Comparison of ENCODE assay signal across 8 mouse cellular contexts in the genomic region with DNA sequence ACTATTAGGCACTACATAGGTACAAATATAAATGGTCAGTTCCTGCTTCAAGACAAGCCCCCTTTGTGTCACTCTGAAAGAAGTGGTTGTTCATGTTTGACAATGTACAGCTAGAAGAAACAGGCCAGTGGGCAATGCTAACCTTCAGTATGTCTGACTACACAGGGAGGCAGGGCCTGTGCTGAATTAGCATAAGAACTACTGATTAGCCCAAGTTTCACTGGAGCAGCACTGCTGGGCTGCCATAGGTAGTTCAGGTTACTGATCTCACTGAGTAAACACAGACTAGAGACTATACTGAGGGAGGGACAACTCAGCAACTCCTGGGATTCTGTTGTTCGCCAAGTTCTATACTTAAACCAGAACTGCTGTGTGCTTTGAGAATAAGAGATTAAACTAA.
A peak's percentile ranks its signal among the peaks of the same experiment; 100 is the strongest.
DNase-seq lines count a peak whose midpoint lies in the region; ATAC-seq and TF ChIP-seq lines count a peak whose summit lies in the region.
"Not testable (repeated sequence)": the region's sequence is repeated elsewhere in the genome, so short reads cannot be mapped to it uniquely, and the experiment has no call there.

No protein-coding gene starts in this region.

- H3K9ac ChIP-seq in embryonic facial prominence, embryonic 12.5 days; forebrain, embryonic 14.5 days (ENCODE audit: low read length); intestine, embryonic 16.5 days (ENCODE audit: low read depth, low read length); kidney, embryonic 16.5 days (replicated peaks; ENCODE audit: low read length); liver, embryonic 13.5 days; lung, embryonic 14.5 days; stomach, postnatal 0 days (ENCODE audit: low read length): not testable (repeated sequence)

- WGBS in embryonic facial prominence, embryonic 12.5 days: 31% methylated on average over 1 of the region's 1 CpGs
- WGBS in forebrain, embryonic 14.5 days: 46% methylated on average over 1 of the region's 1 CpGs
- 57% methylated on average over 1 of the region's 1 CpGs for WGBS in intestine, embryonic 16.5 days
- WGBS in kidney, embryonic 16.5 days: 11% methylated on average over 1 of the region's 1 CpGs
- 53% methylated on average over 1 of the region's 1 CpGs for WGBS in liver, embryonic 13.5 days (ENCODE audit: insufficient replicate concordance)
- WGBS in lung, embryonic 14.5 days: 20% methylated on average over 1 of the region's 1 CpGs
- 42% methylated on average over 1 of the region's 1 CpGs for WGBS in stomach, postnatal 0 days

- peak; percentile 60 for ATAC-seq in embryonic facial prominence, embryonic 12.5 days (ENCODE audit: insufficient number of reproducible peaks, insufficient read depth, low FRiP score, low TSS enrichment)
- ATAC-seq in forebrain, embryonic 14.5 days: peak; percentile 46; the same call in 1 of the 2 replicates
- ATAC-seq in intestine, embryonic 16.5 days: peak; percentile 96
- ATAC-seq in kidney, embryonic 16.5 days (ENCODE audit: low FRiP score, low TSS enrichment): peak; percentile 96
- peak; percentile 83 for ATAC-seq in liver, embryonic 13.5 days (ENCODE audit: low read depth)
- peak; percentile 73; the same call in 1 of the 2 replicates for ATAC-seq in lung, embryonic 14.5 days (ENCODE audit: insufficient read depth)
- ATAC-seq in megakaryocyte-erythroid progenitor cell, adult 5-6 weeks (replicated peaks; ENCODE audit: low FRiP score, low TSS enrichment, poor library complexity, severe bottlenecking): peak; percentile 53; the same call in 1 of the 2 replicates
- ATAC-seq in stomach, postnatal 0 days (ENCODE audit: low FRiP score, low TSS enrichment): peak; percentile 98

- not testable (repeated sequence) for H3K27me3 ChIP-seq in embryonic facial prominence, embryonic 12.5 days; forebrain, embryonic 14.5 days (replicated peaks; ENCODE audit: control insufficient read depth, insufficient read depth, low read length); intestine, embryonic 16.5 days (replicated peaks; ENCODE audit: control insufficient read depth, insufficient read depth, low read length); kidney, embryonic 16.5 days (ENCODE audit: insufficient read depth, low read length); liver, embryonic 13.5 days; lung, embryonic 14.5 days (ENCODE audit: insufficient read depth, low read length); stomach, postnatal 0 days (ENCODE audit: control insufficient read depth, insufficient read depth, low read length)

- H3K4me3 ChIP-seq in embryonic facial prominence, embryonic 12.5 days; forebrain, embryonic 14.5 days (ENCODE audit: low read depth, low read length); intestine, embryonic 16.5 days (ENCODE audit: low read length); kidney, embryonic 16.5 days (ENCODE audit: low read length); liver, embryonic 13.5 days (replicated peaks); lung, embryonic 14.5 days (ENCODE audit: low read depth, low read length); stomach, postnatal 0 days (ENCODE audit: low read depth, low read length): not testable (repeated sequence)

- DNase-seq in forebrain, embryonic 14.5 days (ENCODE audit: low spot score); liver, embryonic 13.5 days; lung, embryonic 14.5 days; stomach, postnatal 0 days (ENCODE audit: low spot score): not testable (repeated sequence)

- not testable (repeated sequence) for H3K4me1 ChIP-seq in embryonic facial prominence, embryonic 12.5 days; forebrain, embryonic 14.5 days (ENCODE audit: control insufficient read depth, insufficient read depth, low read length); intestine, embryonic 16.5 days (ENCODE audit: control insufficient read depth, insufficient read depth, low read length); kidney, embryonic 16.5 days (ENCODE audit: insufficient read depth, low read length); liver, embryonic 13.5 days (replicated peaks); lung, embryonic 14.5 days (ENCODE audit: insufficient read depth); stomach, postnatal 0 days (replicated peaks; ENCODE audit: control insufficient read depth, insufficient read depth)

- H3K27ac ChIP-seq in embryonic facial prominence, embryonic 12.5 days; forebrain, embryonic 14.5 days (ENCODE audit: low read depth, low read length); intestine, embryonic 16.5 days (ENCODE audit: low read length); kidney, embryonic 16.5 days (ENCODE audit: low read length); liver, embryonic 13.5 days; lung, embryonic 14.5 days (ENCODE audit: low read depth); stomach, postnatal 0 days (replicated peaks): not testable (repeated sequence)

- not testable (repeated sequence) for TF ChIP-seq EP300 in stomach, postnatal 0 days (optimal IDR thresholded peaks at IDR 0.05)

- not testable (repeated sequence) for H3K36me3 ChIP-seq in embryonic facial prominence, embryonic 12.5 days; forebrain, embryonic 14.5 days (ENCODE audit: control insufficient read depth, insufficient read depth, low read length); intestine, embryonic 16.5 days (ENCODE audit: control insufficient read depth, insufficient read depth, low read length); kidney, embryonic 16.5 days (ENCODE audit: insufficient read depth, low read length); liver, embryonic 13.5 days; lung, embryonic 14.5 days (ENCODE audit: insufficient read depth); stomach, postnatal 0 days (ENCODE audit: control insufficient read depth, insufficient read depth, low read length)

- not testable (repeated sequence) for H3K9me3 ChIP-seq in embryonic facial prominence, embryonic 12.5 days; forebrain, embryonic 14.5 days (replicated peaks; ENCODE audit: control insufficient read depth, low read length); intestine, embryonic 16.5 days (ENCODE audit: control insufficient read depth, low read length); kidney, embryonic 16.5 days (ENCODE audit: low read length); liver, embryonic 13.5 days (replicated peaks); lung, embryonic 14.5 days (ENCODE audit: low read depth, low read length); stomach, postnatal 0 days (ENCODE audit: control insufficient read depth, low read length)

- TF ChIP-seq CTCF in lung, embryonic 14.5 days (IDR thresholded peaks at IDR 0.05; ENCODE audit: low read depth); stomach, postnatal 0 days (IDR thresholded peaks at IDR 0.05; ENCODE audit: low read depth): not testable (repeated sequence)

- not testable (repeated sequence) for H3K4me2 ChIP-seq in embryonic facial prominence, embryonic 12.5 days (replicated peaks); forebrain, embryonic 14.5 days (ENCODE audit: low read length); intestine, embryonic 16.5 days (ENCODE audit: low read depth, low read length); kidney, embryonic 16.5 days (replicated peaks; ENCODE audit: low read depth, low read length); liver, embryonic 13.5 days; lung, embryonic 14.5 days; stomach, postnatal 0 days (replicated peaks; ENCODE audit: low read depth)

Comparison
In these comparisons a context has a peak if more than half of its experiments do, and no peak if none do; other contexts are left out.
1. ATAC-seq: peak in every context shown above with its lines; median percentile 98 in stomach, postnatal 0 days; 96 in intestine, embryonic 16.5 days; 96 in kidney, embryonic 16.5 days; 83 in liver, embryonic 13.5 days; 73 in lung, embryonic 14.5 days; 60 in embryonic facial prominence, embryonic 12.5 days; 53 in megakaryocyte-erythroid progenitor cell, adult 5-6 weeks; 46 in forebrain, embryonic 14.5 days.